Mouse (Mus musculus) gastrocnemius, postnatal 14 days (tissue): Measurements from ENCODE around the gene Psd. TPM values are rescaled to one million over a fixed set of nuclear protein-coding genes. Genes with fewer than 3 reads are reported as not detected.

Experiments
- DNase-seq: peaks from one replicate; pipeline ENCODE4 v3.0.0; 2021; ENCODE audit warnings: mixed read lengths
- intact Hi-C: fragments of 180-260 bp; cut with DNase I; formaldehyde crosslinking; loops from one replicate; pipeline ENCODE4 v1.15.1; 2025; ENCODE audit warnings: low total_unique reads
- microRNA-seq, 2 experiments: library from miRNA; unstranded; fragments of <30 nt; microRNA quantifications; one replicate each; pipeline ENCODE4 v1.2.0; 2021
- total RNA-seq, 2 experiments: library from RNA; stranded (reverse); gene quantifications; 2 replicates each; pipeline ENCODE4 v1.2.3; 2021

Psd gene
- total RNA-seq, 2 experiments from 2014 or later, result 1.4 to 1.9 TPM

- peak; percentile 27 for DNase-seq
Observed at GRCm38 (mm10) chr19:46286047-46286446, 40.9 kb downstream of the Psd start.

DNA sequence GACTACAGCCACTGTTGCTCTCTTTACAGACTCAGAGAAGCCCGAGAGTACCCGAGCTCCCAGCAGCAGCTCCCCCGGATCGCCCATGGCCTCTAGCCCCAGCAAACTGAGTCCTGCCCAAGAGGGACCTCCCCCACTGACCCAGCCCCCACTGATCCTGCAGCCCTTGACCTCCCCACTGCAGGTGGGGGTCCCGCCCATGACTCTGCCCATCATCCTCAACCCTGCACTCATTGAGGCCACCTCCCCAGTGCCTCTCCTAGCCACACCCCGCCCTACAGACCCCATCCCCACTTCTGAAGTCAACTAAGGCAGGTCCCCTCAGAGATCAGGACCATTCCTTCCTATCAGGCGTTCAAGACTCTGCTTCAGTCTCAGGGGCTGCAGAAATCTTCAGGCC is 41.3 kb downstream of the Psd start:
- intact Hi-C loops, result no loop called here

More at GRCm38 (mm10) chr19:46286047-46286446, 40.9 kb downstream of the Psd start:
- intact Hi-C loops, result no loop called here

DNA sequence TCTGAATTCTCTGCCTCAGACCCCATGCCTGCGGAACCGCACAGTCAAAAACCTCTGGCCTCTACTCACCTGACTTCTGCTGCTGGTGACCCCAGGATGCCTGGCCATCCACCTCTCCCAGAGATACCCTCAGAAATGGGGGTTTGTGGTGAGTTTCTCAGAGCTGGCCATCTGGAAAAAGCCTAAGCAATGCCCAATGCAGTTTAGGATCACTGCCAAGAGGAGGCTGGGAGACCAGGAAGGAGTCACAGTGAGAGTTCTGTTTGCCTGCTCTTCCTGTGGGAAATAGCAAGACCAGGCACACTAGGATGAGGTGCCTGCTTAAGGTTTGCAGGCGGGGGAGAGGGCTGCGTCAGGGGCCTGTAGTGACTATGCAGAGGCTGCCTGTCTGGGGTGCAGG is 42.3 kb downstream of the Psd start:
- intact Hi-C loops, result no loop called here
- no peak for DNase-seq

More for the DNA sequence above, 41.3 kb downstream of the Psd start:
- DNase-seq, result no peak

GRCm38 (mm10) chr19:46282081-46282849 is 44.7 kb downstream of the Psd start:
- intact Hi-C loops, result no loop called here
- no peak for DNase-seq

DNA sequence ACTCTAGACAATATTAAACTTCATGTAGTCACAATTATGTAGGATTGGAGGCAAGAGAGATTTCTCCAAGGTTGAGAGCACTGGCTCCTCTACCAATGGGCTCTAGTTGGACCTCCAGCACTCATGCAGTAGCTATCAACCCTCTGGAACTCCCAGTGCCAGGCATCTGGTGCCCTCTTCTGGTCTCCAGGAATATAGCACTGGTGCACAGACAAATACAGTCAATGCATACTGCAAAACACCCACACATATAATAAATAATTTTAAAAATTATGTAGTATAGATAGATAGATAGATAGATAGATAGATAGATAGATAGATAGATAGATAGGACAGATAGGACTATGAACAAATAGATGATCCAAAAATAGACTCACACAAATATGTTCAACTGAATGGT is 51.6 kb downstream of the Psd start:
- no peak for DNase-seq
- intact Hi-C loops, result no loop called here

DNA sequence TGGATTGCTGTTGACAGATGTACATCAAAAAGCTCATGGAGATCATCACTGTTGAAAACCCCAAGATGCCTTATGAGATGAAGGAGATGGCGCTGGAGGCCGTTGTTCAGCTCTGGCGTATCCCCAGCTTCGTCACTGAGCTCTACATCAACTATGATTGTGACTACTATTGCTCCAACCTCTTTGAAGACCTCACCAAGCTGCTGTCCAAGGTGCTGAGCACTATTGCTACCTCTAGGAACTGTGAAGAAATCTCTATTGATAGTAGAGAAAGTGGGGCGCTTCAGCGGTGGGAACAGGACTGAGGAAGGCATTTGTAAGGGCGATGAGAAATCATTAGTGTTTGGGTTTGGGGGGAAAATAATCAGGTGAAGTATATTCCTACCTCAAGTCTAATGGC is 62.2 kb downstream of the Psd start:
- no peak for DNase-seq
- intact Hi-C loops, result no loop called here

Small RNAs within 50 kb of the gene (microRNA-seq; reads per million reads assigned to microRNA genes)
- gene Mir146b, result 0 to 1.5 reads per million in 2 experiments

Other genes starting within 250 kb of the Psd start
- gene Elovl3, start 195.3 kb downstream of the Psd start, total RNA-seq, result not detected
- gene Pitx3, start 178.8 kb downstream of the Psd start, total RNA-seq, result 10 to 100 TPM; 12.9 to 21.9 TPM
- 10 to 100 TPM; 45.0 to 47.8 TPM for gene Gbf1, start 174.6 kb downstream of the Psd start, total RNA-seq
- 10 to 100 TPM in 1 of 2 experiments, 1 to 10 TPM in 1; 9.6 to 10.4 TPM for gene Nfkb2, start 22.8 kb downstream of the Psd start, total RNA-seq
- gene Fbxl15, start 1.0 kb upstream of the Psd start, total RNA-seq, result 1 to 10 TPM; 2.4 to 2.8 TPM
- gene Cuedc2, start 11.5 kb upstream of the Psd start, total RNA-seq, result 10 to 100 TPM; 68.7 to 79.0 TPM
- 1 to 10 TPM; 1.1 TPM for gene Mfsd13a, start 14.0 kb upstream of the Psd start, total RNA-seq
- gene 2310034G01Rik, start 23.1 kb upstream of the Psd start, total RNA-seq, result under 1 TPM; 0.16 to 0.39 TPM
- 10 to 100 TPM; 58.6 to 62.7 TPM for gene Actr1a, start 68.6 kb upstream of the Psd start, total RNA-seq
- gene Sufu, start 69.7 kb upstream of the Psd start, total RNA-seq, result 1 to 10 TPM; 7.6 to 9.1 TPM
- 10 to 100 TPM; 20.1 to 23.1 TPM for gene Trim8, start 174.5 kb upstream of the Psd start, total RNA-seq
- 10 to 100 TPM; 47.1 to 56.5 TPM for gene Arl3, start 246.0 kb upstream of the Psd start, total RNA-seq
- gene Sfxn2, start 246.2 kb upstream of the Psd start, total RNA-seq, result 1 to 10 TPM; 2.8 to 3.4 TPM